Mouse (Mus musculus) brain, embryonic 14.5 days (tissue): ENCODE data around the gene Cd59b.
"Not testable (repeated sequence)": the region's sequence is repeated elsewhere in the genome, so short reads cannot be mapped to it uniquely, and the experiment has no call there.

ENCODE experiments used
- CTCF ChIP-seq: fragments of 200-500 bp; IDR thresholded peaks from 2 replicates; pipeline ENCODE4 v1.5.1; 2012; ENCODE audit warnings: inconsistent platforms, mild to moderate bottlenecking, moderate library complexity, borderline replicate concordance; ENCODE audit not compliant: insufficient read depth, insufficient read length; ENCODE audit errors: extremely low read depth
- POLR2A ChIP-seq: fragments of 200-500 bp; IDR thresholded peaks from 2 replicates; pipeline ENCODE4 v1.6.1; 2012; ENCODE audit warnings: mild to moderate bottlenecking, inconsistent platforms, borderline replicate concordance; ENCODE audit not compliant: poor library complexity, insufficient read depth, insufficient read length, severe bottlenecking; ENCODE audit errors: extremely low read depth

DNA sequence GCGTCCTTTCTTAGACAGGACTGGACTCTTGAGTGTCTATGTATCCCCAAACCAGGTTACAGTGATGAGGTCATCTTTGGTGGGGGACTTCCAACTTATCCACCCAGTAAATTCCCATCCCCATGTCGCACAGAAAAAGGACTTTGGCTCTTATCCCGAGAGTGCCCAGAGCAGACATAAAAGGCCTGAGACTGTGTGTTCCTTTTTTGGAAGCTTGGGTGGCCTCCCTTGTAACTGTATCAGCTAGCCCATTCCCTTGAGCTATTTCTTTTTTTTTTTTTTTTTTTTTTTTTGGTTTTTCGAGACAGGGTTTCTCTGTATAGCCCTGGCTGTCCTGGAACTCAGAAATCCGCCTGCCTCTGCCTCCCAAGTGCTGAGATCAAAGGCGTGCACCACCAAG lies 4.1 kb upstream of the Cd59b start, which contains the start of gene Gm10912:
- TF ChIP-seq POLR2A, CTCF: not testable (repeated sequence)
